Mouse (Mus musculus): ENCODE data around the gene Ssxb1.
"Not testable (repeated sequence)": the region's sequence is repeated elsewhere in the genome, so short reads cannot be mapped to it uniquely, and the experiment has no call there.

Gene Ssxb1

DNA sequence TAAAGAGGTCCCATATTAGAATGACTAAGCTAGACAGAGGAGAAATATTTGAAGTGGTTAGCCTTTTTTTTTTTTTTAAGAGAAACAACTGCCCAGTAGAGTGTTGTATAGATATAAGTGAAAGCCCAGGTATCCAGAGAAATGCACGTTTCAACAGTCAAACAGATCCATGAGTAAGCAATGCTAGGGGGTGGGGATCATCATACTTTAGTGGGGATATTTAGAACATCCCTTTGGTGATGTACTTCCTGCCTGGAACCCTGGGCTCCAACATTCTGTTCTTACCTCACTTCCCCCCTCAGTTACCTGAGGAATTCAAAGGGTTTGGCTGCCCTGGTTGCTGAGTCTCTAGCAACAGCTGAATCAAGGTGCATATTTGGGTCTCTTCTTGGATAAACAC, at the start of gene Ssxb1:
Gene Ssxb1 (plus strand): TSS at position 301 of the 400 bp plus-strand sequence.
- in situ Hi-C loops (cut with MboI, MseI), result loop anchor here (10.0 kb wide), 1 partner anchor 992 kb away; no protein-coding TSS in a partner anchor

DNA sequence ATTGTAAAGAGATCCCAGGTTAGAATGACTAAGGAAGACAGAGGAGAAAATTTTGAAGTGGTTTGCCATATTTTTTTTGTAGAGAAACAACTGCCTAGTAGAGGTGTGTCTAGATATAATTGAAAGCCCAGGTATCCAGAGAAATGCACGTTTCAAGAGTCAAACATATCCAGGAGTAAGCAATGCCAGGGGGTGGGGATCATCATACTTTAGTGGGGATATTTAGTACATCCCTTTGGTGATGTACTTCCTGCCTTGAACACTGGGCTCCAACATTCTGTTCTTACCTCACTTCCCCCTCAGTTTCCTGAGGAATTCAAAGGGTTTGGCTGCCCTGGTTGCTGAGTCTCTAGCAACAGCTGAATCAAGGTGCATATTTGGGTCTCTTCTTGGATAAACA, 46.4 kb upstream of the Ssxb1 start, which contains the start of gene Ssxb9:
Gene Ssxb9 (plus strand): TSS at position 301 of the 400 bp plus-strand sequence.
- in situ Hi-C loops (cut with MboI, MseI), result not testable (repeated sequence)

DNA sequence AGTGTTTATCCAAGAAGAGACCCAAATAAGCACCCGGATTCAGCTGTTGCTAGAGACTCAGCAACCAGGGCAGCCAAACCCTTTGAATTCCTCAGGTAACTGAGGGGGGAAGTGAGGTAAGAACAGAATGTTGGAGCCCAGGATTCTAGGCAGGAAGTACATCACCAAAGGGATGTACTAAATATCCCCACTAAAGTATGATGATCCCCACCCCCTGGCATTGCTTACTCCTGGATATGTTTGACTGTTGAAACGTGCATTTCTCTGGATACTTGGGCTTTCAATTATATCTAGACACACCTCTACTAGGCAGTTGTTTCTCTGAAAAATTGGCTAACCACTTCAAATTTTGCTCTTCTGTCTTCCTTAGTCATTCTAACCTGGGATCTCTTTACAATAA, 48.5 kb downstream of the Ssxb1 start, which contains the start of gene Ssxb2:
Gene Ssxb2 (minus strand): TSS at position 101 of the 400 bp plus-strand sequence.
- in situ Hi-C loops (cut with MboI, MseI), result not testable (repeated sequence)

Data from T-helper 1 cell (primary cell).